Mouse (Mus musculus): ENCODE results near the gene A630089N07Rik.
"Not testable (repeated sequence)": the region's sequence is repeated elsewhere in the genome, so short reads cannot be mapped to it uniquely, and the experiment has no call there.

DNA sequence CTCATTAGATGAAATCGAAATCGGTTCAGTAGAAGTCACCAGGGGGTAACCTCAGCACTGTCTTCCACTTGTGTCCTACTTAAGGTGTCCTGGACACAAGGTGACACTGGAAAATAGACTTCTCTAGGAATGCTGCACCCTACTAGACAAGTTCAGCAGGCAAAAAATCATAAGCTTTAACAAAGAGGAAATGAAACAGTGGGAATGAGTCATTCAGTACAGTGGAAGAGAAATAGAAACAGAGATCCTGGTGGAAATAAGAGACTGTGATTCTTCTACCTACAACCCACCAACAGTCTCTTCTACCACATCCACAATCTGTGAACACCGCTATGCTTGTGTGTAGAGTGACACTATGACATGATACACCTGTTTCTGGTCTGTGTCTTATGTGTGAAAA is 89.8 kb downstream of the A630089N07Rik start:
- TF ChIP-seq CTCF (IDR thresholded peaks at IDR 0.05; ENCODE audit: extremely low read depth, insufficient read depth, insufficient read length, insufficient replicate concordance); POLR2A (IDR thresholded peaks at IDR 0.05; ENCODE audit: low read depth, low read length): not testable (repeated sequence)

Measured in spleen, adult 2 months (tissue).